Mouse (Mus musculus) adrenal gland, adult 2 months (tissue): ENCODE measurements around the gene Krt222. TPM values are rescaled to one million over a fixed set of nuclear protein-coding genes. Genes with fewer than 3 reads are reported as not detected.

Experiments
- polyA plus RNA-seq: library from polyadenylated mRNA; depleted of rRNA; stranded (reverse); fragments of >200 nt; gene quantifications from 2 replicates; pipeline ENCODE4 v1.2.3, GENCODE M21; 2012; rRNA removed
- total RNA-seq, 2 experiments: library from RNA; stranded (reverse); gene quantifications; 2 replicates each; pipeline ENCODE4 v1.2.3; 2021

The Krt222 gene
- total and polyA plus RNA-seq, 3 experiments = 0.09 to 2.2 (median 1.4) TPM

Other genes with a start within 250 kb of the Krt222 start
- gene Top2a, start 219.9 kb downstream of the Krt222 start, total RNA-seq = 1 to 10 TPM; 4.1 to 8.1 TPM
- gene Top2a, start 219.9 kb downstream of the Krt222 start, polyA plus RNA-seq = 0.28 and 0.29 TPM in 2 replicates
- 100 to 1,000 TPM in 1 of 2 experiments, 10 to 100 TPM in 1; 93.9 to 147 TPM for gene Igfbp4, start 202.8 kb downstream of the Krt222 start, total RNA-seq
- gene Igfbp4, start 202.8 kb downstream of the Krt222 start, polyA plus RNA-seq = 144 and 247 TPM in 2 replicates
- gene Tns4, start 154.8 kb downstream of the Krt222 start, total RNA-seq = under 1 TPM; 0.31 to 0.58 TPM
- 0.45 and 1.5 TPM in 2 replicates for gene Tns4, start 154.8 kb downstream of the Krt222 start, polyA plus RNA-seq
- gene Ccr7, start 89.0 kb downstream of the Krt222 start, total RNA-seq = under 1 TPM in 1 of 2 experiments, not detected in 1; 0.14 TPM
- gene Ccr7, start 89.0 kb downstream of the Krt222 start, polyA plus RNA-seq = 0.50 and 0.86 TPM in 2 replicates
- 10 to 100 TPM; 49.9 to 54.4 TPM for gene Smarce1, start 13.1 kb downstream of the Krt222 start, total RNA-seq
- gene Smarce1, start 13.1 kb downstream of the Krt222 start, polyA plus RNA-seq = 10.0 and 10.3 TPM in 2 replicates
- not detected for gene Krt24, start 41.2 kb upstream of the Krt222 start, total RNA-seq
- gene Krt24, start 41.2 kb upstream of the Krt222 start, polyA plus RNA-seq = not detected in 2 replicates
- gene Krt25, start 78.9 kb upstream of the Krt222 start, total RNA-seq = not detected
- gene Krt25, start 78.9 kb upstream of the Krt222 start, polyA plus RNA-seq = not detected in 2 replicates
- gene Krt26, start 93.9 kb upstream of the Krt222 start, total RNA-seq = not detected
- not detected in 2 replicates for gene Krt26, start 93.9 kb upstream of the Krt222 start, polyA plus RNA-seq
- gene Krt27, start 107.0 kb upstream of the Krt222 start, total RNA-seq = not detected
- not detected in 2 replicates for gene Krt27, start 107.0 kb upstream of the Krt222 start, polyA plus RNA-seq
- not detected for gene Krt28, start 130.8 kb upstream of the Krt222 start, total RNA-seq
- gene Krt28, start 130.8 kb upstream of the Krt222 start, polyA plus RNA-seq = not detected in 2 replicates
- 1 to 10 TPM; 5.5 to 5.8 TPM for gene Krt10, start 145.3 kb upstream of the Krt222 start, total RNA-seq
- 0.43 and 0.56 TPM in 2 replicates for gene Krt10, start 145.3 kb upstream of the Krt222 start, polyA plus RNA-seq
- not detected for gene Krt12, start 178.2 kb upstream of the Krt222 start, total RNA-seq
- gene Krt12, start 178.2 kb upstream of the Krt222 start, polyA plus RNA-seq = not detected in 2 replicates
- gene Krt20, start 194.1 kb upstream of the Krt222 start, total RNA-seq = under 1 TPM; 0.14 to 0.20 TPM
- not detected in 2 replicates for gene Krt20, start 194.1 kb upstream of the Krt222 start, polyA plus RNA-seq
- gene Krt23, start 249.1 kb upstream of the Krt222 start, total RNA-seq = not detected
- gene Krt23, start 249.1 kb upstream of the Krt222 start, polyA plus RNA-seq = 0.12 TPM in 1 of 2 replicates, not detected in the other